Mouse (Mus musculus): ENCODE data around the gene Dgkd. TPM values are rescaled to one million over a fixed set of nuclear protein-coding genes. Genes with fewer than 3 reads are reported as not detected.

Dgkd gene
- polyA plus RNA-seq, 1 experiment from 2014 or later: 20.2 TPM

GRCm38 (mm10) chr1:87877552-87878283 lies 24.6 kb downstream of the Dgkd start:
- no peak for TF ChIP-seq CTCF (IDR thresholded peaks at IDR 0.05; ENCODE audit: low read depth)
- Histone ChIP-seq H3K4me1 (replicated peaks; ENCODE audit: control insufficient read depth, insufficient read depth, low read length) (peaks cover 5% of the 10 kb centered on the region; the same call in 1 of the 2 replicates), H3K4me3 (ENCODE audit: low read depth, low read length) (no peak overlapping the region), H3K9me3 (ENCODE audit: control insufficient read depth) (no peaks in the 10 kb centered on the region), H3K36me3 (ENCODE audit: control insufficient read depth, insufficient read depth) (peaks cover 12% of the 10 kb centered on the region; the same call in 1 of the 2 replicates), H3K27me3 (replicated peaks; ENCODE audit: control insufficient read depth, insufficient read depth, low read length) (no peaks in the 10 kb centered on the region), H3K27ac (ENCODE audit: low read depth, low read length) (no peak overlapping the region), H3K9ac (ENCODE audit: low read depth, low read length) (no peak overlapping the region), H3K4me2 (replicated peaks; ENCODE audit: low read depth) (no peak overlapping the region)
- WGBS: 73% methylated on average over 9 of the region's 9 CpGs
- ATAC-seq: no peak

GRCm38 (mm10) chr1:87879034-87879433 lies 25.9 kb downstream of the Dgkd start:
- no peak overlapping the region for H3K4me3 ChIP-seq (ENCODE audit: low read depth, low read length)
- H3K27ac ChIP-seq (ENCODE audit: low read depth, low read length): no peak overlapping the region
- H3K9ac ChIP-seq (ENCODE audit: low read depth, low read length): no peak overlapping the region
- no peak for ATAC-seq
- peaks cover 5% of the 10 kb centered on the region; the same call in 1 of the 2 replicates for H3K4me1 ChIP-seq (replicated peaks; ENCODE audit: control insufficient read depth, insufficient read depth, low read length)
- WGBS: 81% methylated on average over 3 of the region's 3 CpGs
- no peaks in the 10 kb centered on the region for H3K27me3 ChIP-seq (replicated peaks; ENCODE audit: control insufficient read depth, insufficient read depth, low read length)
- H3K4me2 ChIP-seq (replicated peaks; ENCODE audit: low read depth): no peak overlapping the region
- H3K36me3 ChIP-seq (ENCODE audit: control insufficient read depth, insufficient read depth): peaks cover 12% of the 10 kb centered on the region; the same call in 1 of the 2 replicates
- no peak for TF ChIP-seq CTCF (IDR thresholded peaks at IDR 0.05; ENCODE audit: low read depth)
- H3K9me3 ChIP-seq (ENCODE audit: control insufficient read depth): no peaks in the 10 kb centered on the region

GRCm38 (mm10) chr1:87879494-87880325 lies 26.6 kb downstream of the Dgkd start:
- Histone ChIP-seq H3K27ac (ENCODE audit: low read depth, low read length) (no peak overlapping the region), H3K9me3 (ENCODE audit: control insufficient read depth) (no peaks in the 10 kb centered on the region), H3K4me1 (replicated peaks; ENCODE audit: control insufficient read depth, insufficient read depth, low read length) (peaks cover 5% of the 10 kb centered on the region; the same call in 1 of the 2 replicates), H3K9ac (ENCODE audit: low read depth, low read length) (no peak overlapping the region), H3K4me3 (ENCODE audit: low read depth, low read length) (no peak overlapping the region), H3K36me3 (ENCODE audit: control insufficient read depth, insufficient read depth) (peaks cover 12% of the 10 kb centered on the region; the same call in 1 of the 2 replicates), H3K4me2 (replicated peaks; ENCODE audit: low read depth) (no peak overlapping the region), H3K27me3 (replicated peaks; ENCODE audit: control insufficient read depth, insufficient read depth, low read length) (no peaks in the 10 kb centered on the region)
- no peak for TF ChIP-seq CTCF (IDR thresholded peaks at IDR 0.05; ENCODE audit: low read depth)
- 51% methylated on average over 3 of the region's 3 CpGs for whole genome bisulfite sequencing
- no peak for ATAC-seq

- ATAC-seq: no peak
- WGBS: 86% methylated on average over 6 of the region's 6 CpGs
- Histone ChIP-seq H3K27ac (ENCODE audit: low read depth, low read length) (no peak overlapping the region), H3K4me2 (replicated peaks; ENCODE audit: low read depth) (no peak overlapping the region), H3K9me3 (ENCODE audit: control insufficient read depth) (no peaks in the 10 kb centered on the region), H3K9ac (ENCODE audit: low read depth, low read length) (no peak overlapping the region), H3K4me1 (replicated peaks; ENCODE audit: control insufficient read depth, insufficient read depth, low read length) (peaks cover 5% of the 10 kb centered on the region; the same call in 1 of the 2 replicates), H3K36me3 (ENCODE audit: control insufficient read depth, insufficient read depth) (peaks cover 12% of the 10 kb centered on the region; the same call in 1 of the 2 replicates), H3K4me3 (ENCODE audit: low read depth, low read length) (no peak overlapping the region), H3K27me3 (replicated peaks; ENCODE audit: control insufficient read depth, insufficient read depth, low read length) (no peaks in the 10 kb centered on the region)
- no peak for TF ChIP-seq CTCF (IDR thresholded peaks at IDR 0.05; ENCODE audit: low read depth)
These were observed 27.2 kb downstream of the Dgkd start for GRCm38 (mm10) chr1:87880326-87880627.

- Histone ChIP-seq H3K9ac (ENCODE audit: low read depth, low read length) (no peak overlapping the region), H3K27ac (ENCODE audit: low read depth, low read length) (no peak overlapping the region), H3K27me3 (replicated peaks; ENCODE audit: control insufficient read depth, insufficient read depth, low read length) (no peaks in the 10 kb centered on the region), H3K4me2 (replicated peaks; ENCODE audit: low read depth) (no peak overlapping the region), H3K4me3 (ENCODE audit: low read depth, low read length) (no peak overlapping the region), H3K4me1 (replicated peaks; ENCODE audit: control insufficient read depth, insufficient read depth, low read length) (peaks cover 5% of the 10 kb centered on the region; the same call in 1 of the 2 replicates), H3K9me3 (ENCODE audit: control insufficient read depth) (no peaks in the 10 kb centered on the region), H3K36me3 (ENCODE audit: control insufficient read depth, insufficient read depth) (peaks cover 12% of the 10 kb centered on the region; the same call in 1 of the 2 replicates)
- ATAC-seq: no peak
- TF ChIP-seq CTCF (IDR thresholded peaks at IDR 0.05; ENCODE audit: low read depth): no peak
- 69% methylated on average over 2 of the region's 2 CpGs for WGBS
These were observed 27.8 kb downstream of the Dgkd start for GRCm38 (mm10) chr1:87880856-87881255.

GRCm38 (mm10) chr1:87881726-87882125 lies 28.6 kb downstream of the Dgkd start:
- peaks cover 12% of the 10 kb centered on the region; the same call in 1 of the 2 replicates for H3K36me3 ChIP-seq (ENCODE audit: control insufficient read depth, insufficient read depth)
- H3K27ac ChIP-seq (ENCODE audit: low read depth, low read length): no peak overlapping the region
- no peaks in the 10 kb centered on the region for H3K27me3 ChIP-seq (replicated peaks; ENCODE audit: control insufficient read depth, insufficient read depth, low read length)
- no peak overlapping the region for H3K9ac ChIP-seq (ENCODE audit: low read depth, low read length)
- 31% methylated on average over 4 of the region's 4 CpGs for WGBS
- H3K4me1 ChIP-seq (replicated peaks; ENCODE audit: control insufficient read depth, insufficient read depth, low read length): peaks cover 5% of the 10 kb centered on the region; the same call in 1 of the 2 replicates
- H3K9me3 ChIP-seq (ENCODE audit: control insufficient read depth): no peaks in the 10 kb centered on the region
- no peak for TF ChIP-seq CTCF (IDR thresholded peaks at IDR 0.05; ENCODE audit: low read depth)
- H3K4me3 ChIP-seq (ENCODE audit: low read depth, low read length): no peak overlapping the region
- no peak overlapping the region for H3K4me2 ChIP-seq (replicated peaks; ENCODE audit: low read depth)
- no peak for ATAC-seq

All from intestine, postnatal 0 days (tissue).